Mouse (Mus musculus) urinary bladder, postnatal 14 days (tissue): ENCODE measurements around the gene B4galt4.
"Not testable (repeated sequence)": the region's sequence is repeated elsewhere in the genome, so short reads cannot be mapped to it uniquely, and the experiment has no call there.

ENCODE experiments used
- DNase-seq: peaks from one replicate; pipeline ENCODE4 v3.0.0; 2021; ENCODE audit warnings: low spot score

B4galt4 gene

DNA sequence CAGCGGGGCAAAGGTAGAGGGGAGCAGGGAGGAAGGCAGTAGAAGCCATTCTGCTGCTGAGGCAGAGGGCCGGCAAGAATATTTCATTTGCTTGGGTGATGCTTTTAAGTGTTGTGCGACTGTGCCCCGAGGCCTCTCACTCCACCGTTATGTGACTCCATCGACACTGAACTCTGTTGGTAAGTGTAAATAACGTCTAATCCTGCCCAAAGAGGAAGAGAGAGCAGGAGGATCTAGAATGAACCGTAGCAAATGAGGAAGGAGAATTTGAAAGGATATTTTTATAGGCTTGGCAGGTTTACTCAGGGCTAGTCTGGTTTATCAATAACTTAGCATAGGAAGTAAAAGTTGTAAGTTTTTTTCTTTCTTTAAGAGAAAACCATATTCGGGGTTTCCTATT lies 27.5 kb downstream of the B4galt4 start:
- no peak for DNase-seq

DNA sequence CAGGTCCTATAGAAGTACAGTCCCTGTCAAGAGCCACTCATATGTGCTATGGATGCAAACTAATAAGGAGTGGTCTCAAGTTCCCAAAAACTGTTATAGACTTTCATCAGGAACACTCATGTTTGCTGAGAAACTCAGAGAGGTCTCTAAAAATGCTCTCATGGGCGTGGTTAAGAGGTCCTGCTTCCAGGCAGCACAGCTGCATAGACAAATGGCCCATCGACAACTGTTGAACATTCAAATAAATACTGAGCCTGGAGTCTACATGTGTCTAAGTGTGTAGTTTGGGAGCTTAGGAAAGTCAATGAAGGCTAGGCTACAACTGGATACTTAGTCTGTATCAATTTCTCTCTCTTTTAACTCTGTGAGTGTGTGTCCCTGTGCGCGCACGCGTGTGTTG lies 29.1 kb downstream of the B4galt4 start:
- DNase-seq = no peak

DNA sequence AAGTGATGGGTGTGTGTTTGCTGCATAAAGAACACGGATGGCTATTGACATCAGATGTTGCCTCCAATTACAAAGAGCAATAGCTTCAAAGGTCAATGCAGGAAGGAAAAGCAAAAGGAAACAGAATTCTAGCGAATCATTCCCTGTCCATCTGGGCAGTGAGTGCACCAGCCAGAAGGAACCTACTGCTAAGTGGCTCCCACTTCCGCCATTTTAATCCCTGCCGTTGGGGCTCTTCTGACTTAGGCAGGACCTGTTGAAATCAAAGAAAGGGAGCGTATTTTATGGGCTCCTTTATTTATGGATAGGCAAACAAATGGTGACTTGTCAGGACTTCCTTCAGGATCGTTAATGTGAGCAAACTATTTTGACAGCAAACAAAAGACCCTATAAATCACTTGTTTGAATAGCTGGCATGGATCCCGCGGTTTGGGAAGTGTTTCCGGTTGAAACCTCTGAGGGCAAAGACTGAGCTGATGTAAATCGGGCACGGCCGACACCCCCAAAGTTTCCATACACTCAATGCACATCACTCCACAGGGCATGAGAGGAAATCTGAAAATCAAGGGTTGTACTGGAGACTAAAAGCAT lies 30.9 kb downstream of the B4galt4 start:
- DNase-seq = peak; percentile 74

DNA sequence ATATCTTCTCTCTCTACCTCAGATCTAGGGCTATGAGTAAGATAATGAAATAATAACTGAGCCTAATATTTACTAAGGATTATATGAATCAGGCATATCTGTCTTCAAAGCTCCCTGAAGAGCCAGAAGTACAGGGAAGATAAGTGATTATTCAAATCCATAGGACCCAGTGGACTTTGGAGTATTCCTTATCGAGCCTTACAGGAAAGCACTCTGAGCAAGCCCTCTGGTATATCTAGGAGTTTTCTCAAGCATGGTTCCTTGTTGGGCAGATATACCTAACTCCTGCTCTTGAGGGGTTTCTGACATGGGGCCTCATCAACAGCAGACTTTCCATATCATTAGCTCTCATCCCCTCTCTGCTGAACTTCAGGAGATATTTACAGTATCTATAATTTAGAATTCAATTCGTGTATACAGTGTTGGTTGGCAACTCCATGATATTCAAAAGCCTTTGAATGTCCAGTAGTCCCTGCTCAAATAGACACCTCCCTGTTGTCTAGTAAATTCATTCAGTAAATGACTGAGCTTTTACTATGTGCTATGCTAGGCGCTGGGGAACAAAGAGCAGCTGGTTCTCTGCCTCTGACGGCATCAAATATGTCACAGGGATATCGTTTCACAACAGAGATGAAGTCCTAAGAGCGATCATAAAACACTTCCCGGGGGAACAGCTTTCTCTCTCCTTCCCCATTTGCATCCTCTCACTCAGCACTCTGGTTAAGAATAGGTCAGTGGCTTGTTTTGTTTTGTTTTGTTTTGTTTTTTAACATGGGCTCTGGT lies 33.1 kb downstream of the B4galt4 start:
- no peak for DNase-seq

DNA sequence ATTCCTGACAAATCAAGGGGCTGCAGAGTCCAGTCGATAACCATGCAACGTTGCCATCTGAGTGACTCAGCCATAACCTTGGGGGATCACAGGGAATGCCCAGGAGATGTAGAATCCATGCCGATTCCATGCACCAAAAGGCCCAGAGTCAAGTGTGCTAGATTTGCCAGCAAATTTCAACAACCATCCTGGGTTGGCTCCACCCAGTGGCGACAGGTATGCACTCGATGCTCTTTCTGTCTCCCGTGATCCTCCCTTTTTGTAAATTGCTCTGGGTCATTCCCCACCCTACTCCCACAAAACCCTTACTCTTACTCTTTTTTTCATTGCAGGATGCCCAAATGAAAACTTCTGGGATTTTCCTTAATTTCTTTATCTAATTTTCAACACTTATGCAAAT lies 34.3 kb downstream of the B4galt4 start:
- DNase-seq = no peak

DNA sequence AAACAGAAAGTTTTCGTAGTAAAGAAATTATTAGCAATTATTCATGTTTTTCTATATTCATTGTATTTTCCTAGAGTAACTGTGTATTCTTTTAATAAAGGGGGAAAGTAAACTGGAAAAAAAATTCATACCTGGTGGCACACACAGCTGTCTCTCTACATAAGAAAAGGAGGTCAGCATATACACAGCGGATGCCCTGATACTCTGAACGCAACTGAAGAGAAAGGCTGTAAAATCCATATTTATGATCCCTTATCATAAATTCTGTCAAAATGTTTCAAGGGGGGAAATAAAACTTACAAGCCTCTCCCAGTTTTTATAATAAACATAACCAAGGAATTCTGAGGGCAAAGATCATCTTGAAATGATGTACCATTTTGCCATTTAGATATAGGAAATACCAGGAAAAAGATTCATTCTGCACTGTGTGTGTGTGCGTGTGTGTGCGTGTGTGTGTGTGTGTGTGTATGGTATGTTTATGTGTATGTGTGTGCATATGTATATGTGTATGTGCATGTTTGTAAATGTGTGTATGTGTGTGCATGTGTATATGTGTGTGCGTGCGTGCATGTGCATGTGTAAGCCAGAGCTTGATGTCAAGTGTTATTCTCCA lies 39.0 kb downstream of the B4galt4 start:
- DNase-seq = no peak

DNA sequence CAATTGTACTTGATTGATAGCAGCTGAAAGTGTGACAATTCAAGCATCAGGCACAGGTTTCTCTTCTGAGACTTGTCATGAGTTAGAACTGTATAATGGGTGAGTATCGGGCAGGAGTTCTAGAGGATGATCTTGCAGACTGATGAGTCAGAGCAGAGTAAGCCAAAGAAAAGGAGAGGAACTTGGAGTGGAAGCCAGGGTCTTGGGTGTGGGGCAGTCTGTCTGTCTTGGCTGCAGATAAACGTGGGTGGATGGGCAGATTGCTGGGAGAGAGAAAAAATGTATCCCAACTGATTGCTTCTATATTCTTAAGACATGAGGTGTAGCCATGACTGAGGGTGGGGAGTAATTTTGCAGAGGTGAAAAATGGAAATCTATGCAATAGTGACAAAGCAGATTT lies 39.9 kb downstream of the B4galt4 start:
- DNase-seq = no peak

DNA sequence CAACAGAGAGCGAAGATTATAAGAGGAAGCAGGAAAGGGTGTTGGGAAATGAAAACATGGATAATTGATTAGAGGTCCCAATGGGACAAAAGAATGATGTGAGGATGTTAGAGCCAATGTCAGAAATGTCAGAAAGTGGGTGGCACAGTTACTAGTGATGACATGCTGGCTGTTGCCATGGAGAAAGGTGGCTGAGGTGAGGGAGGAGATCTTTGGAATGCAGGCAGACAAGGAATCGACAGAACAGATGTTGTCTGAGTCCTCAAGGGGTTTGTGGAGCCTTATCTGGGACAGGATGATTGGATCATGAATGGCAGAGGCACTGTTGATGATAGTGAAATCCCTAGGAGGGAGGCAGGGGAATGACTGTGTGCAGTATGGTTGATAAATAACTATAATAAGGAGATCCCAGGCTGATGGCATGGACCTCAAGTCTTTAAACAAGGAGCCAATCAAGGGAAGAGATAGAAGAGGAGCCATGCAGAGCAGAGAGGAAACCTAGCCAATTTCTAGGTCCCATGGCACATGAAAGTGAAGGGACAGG lies 40.5 kb downstream of the B4galt4 start:
- no peak for DNase-seq

DNA sequence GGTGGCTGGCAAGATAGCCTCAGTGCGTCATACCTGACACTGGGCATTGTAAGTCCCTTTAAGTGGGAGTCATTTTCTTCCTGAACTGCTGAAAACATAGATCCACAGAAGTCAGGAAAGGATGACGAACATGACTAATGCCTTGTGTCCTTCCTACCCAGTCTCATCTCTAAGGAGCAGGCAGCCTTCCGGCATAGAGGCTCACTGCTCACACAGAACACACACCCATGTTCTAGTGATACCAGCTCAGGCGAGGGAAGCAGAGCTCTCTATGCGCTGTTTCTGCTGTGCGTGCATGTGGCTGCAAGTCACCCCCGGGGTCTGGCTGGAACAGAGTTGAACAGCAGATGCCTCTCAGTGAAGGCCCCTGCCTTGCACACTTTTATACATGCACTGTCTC lies 43.2 kb downstream of the B4galt4 start:
- no peak for DNase-seq

DNA sequence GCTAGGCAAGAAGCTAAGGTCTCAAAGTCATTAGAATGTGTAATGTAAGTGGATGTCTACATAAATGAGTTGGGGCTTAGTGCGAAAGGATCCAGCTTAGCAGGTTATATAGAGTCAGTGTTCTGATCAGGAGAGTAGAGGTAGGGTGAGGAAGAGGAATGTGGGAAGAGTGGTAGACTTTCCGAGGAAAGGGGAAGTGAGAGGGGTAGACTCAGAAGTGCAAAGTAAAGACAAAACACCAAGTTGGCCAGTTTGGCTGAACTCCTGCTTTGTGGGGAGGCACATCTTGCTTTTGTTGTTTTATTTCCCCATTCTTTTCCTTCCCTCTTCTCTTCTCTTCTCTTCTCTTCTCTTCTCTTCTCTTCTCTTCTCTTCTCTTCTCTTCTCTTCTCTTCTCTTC lies 47.0 kb downstream of the B4galt4 start:
- no peak for DNase-seq

DNA sequence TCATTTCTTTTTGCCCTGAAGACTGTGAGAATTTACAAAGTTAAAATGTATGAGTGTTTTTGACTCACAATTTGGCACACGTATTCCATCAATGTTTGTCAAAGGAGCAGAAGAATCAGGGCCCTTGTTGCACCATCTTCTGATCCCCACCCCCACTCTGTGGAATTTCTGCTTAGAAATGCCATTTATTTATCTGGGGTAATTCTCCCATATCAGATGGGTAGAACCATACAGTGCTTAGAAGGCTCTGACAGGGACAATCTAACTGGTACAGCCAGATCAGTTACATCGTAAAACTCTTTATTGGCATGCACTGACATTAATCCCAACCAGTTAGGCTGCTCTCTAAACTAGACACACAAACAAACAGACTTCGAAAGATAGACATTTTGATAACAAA lies 47.9 kb downstream of the B4galt4 start:
- peak; percentile 62 for DNase-seq

DNA sequence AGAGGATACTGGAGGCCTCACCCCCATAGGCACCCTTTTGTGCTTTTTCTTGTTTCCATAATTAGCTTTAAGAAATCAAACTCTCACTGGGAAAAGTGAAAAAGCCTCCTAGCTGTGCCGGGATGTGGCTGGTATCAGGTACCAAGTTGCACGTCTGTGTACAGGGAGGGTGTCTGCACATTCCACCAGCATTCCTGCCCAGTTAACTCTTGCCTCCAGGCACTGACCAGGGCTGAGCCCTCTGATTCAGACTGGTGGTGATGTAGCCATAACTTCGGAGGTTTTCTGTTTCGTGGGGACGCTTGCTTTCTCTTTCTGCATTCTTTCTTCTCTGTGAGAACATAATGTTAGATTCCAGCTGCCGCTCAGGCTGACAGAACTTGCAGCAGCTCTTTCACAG lies 51.1 kb downstream of the B4galt4 start:
- no peak for DNase-seq

DNA sequence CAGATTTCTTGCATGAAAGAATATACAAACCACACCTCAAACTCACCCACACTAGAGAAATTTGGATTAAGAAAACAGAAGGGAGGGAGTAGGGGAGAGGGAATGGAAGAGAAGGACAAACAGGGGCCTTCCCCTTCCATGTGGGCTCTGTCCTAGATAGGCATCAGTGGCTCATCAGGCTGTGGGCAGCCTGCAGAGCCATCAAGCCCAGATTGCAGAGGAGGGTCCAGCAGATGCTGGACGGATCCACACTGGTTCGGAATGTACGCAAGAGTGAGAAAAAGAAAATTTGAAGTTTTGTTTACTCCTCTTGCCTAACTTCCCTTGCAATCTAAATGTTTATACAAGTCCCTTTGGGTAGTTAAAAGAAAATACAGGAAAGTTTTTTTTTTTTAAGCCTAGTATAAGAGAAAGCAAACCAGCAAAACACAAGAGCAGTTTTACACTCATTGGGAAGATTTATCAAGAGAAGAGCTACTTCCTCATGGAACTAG lies 56.9 kb downstream of the B4galt4 start:
- DNase-seq = no peak

DNA sequence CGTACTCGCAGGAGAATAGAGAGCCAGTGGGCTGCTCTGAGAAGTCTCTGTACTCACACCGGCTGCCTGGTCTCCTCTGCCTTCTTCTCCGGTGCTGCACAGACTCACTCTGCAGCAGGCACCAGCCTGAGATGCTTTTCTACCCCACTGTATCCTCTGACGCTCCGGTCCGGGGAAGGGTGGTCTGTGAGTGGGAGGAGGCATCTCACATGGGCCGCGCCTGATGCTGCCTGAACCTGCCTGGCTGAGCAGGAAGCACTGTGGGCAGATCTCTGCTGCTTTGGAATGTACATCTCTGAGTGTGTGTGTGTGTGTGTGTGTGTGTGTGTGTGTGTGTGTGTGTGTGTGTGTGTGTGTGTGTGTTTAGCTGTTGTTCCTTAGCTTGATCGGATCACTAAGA lies 58.0 kb downstream of the B4galt4 start, which contains the start of gene Upk1b:
Gene Upk1b (minus strand): TSS at position 238 of the 400 bp plus-strand sequence.
- peak; percentile 83 for DNase-seq

DNA sequence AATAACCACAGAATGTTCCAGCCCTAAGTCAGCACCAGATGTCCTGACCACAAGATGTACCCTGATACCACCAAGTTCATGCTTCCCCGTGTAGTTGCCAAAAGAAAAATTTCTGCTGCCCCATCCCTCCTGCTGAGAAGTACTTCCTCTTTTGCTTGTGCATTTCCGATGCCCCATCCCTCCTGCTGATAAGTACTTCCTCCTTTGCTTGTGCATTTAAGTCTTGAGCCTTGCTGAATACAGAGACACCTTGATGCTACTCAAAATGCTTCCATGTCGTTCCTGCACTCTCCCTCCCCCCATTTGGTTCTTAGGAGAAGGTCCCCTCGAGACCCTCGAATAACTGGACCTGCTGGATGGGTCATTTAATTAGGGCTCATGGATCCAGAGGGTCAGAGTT lies 65.7 kb downstream of the B4galt4 start:
- not testable (repeated sequence) for DNase-seq

DNA sequence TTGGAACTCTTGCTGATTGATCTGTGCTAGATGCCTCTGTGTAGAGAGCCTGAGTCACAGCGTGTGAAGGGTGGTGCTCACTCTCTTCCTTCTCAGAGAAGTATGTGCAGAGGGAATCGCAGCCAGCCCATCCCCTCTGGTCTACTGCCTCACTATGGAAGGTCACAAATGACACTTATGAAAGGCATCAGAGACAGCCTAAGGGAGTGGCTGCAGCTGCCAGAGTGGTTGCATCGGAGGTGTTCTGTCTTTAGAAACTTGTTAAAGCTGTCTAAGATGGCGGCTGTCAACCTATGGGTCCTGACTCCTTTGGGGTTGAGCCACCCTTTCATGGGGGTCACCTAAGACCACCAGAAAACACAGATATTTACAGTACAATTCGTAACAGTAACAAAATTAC lies 68.1 kb downstream of the B4galt4 start:
- DNase-seq = peak; percentile 43

DNA sequence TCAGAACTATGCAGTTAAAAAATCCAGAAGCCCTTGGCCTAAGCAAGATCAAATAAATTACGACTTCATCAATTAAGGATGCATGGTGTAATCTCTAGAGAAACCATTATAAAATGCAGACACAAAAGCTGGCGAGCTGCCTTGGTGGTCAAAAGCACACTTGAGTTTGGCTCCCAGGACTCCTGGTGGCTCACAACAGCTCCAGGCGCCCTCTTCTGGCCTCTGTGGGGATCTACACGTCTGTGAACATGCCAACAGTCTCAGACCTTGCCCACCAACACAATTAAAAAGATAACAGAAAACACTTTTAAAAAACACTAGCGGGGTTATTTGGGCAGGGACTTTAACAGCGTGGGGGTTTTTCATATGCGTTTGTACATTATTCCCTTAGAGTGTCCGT lies 70.5 kb downstream of the B4galt4 start:
- peak; percentile 85 for DNase-seq
